Mouse (Mus musculus) heart, adult 8-10 months (tissue): Measurements from ENCODE around the gene Synj1. TPM values are rescaled to one million over a fixed set of nuclear protein-coding genes. Genes with fewer than 3 reads are reported as not detected.
A peak's percentile ranks its signal among the peaks of the same experiment; 100 is the strongest.

Source experiments
- DNase-seq: peaks from one replicate; pipeline ENCODE4 v3.0.0; 2022; ENCODE audit warnings: low spot score
- total RNA-seq, 4 experiments: library from RNA; stranded (reverse); gene quantifications; 2 replicates each; pipeline ENCODE4 v1.2.4; 2022

The Synj1 gene
- total RNA-seq, 4 experiments from 2014 or later = 28.0 to 36.2 (median 29.7) TPM

GRCm38 (mm10) chr16:90950354-90950963, 60.6 kb downstream of the Synj1 start:
- DNase-seq = no peak

GRCm38 (mm10) chr16:90946977-90947376, 64.1 kb downstream of the Synj1 start:
- DNase-seq = no peak

GRCm38 (mm10) chr16:90941246-90941645, 69.9 kb downstream of the Synj1 start:
- DNase-seq = no peak

GRCm38 (mm10) chr16:90934687-90935328, 76.3 kb downstream of the Synj1 start, which contains the start of gene Cfap298:
Gene Cfap298 (minus strand): TSS chr16:90935114.
- DNase-seq = peak; percentile 91

- DNase-seq = peak; percentile 52
Observed at GRCm38 (mm10) chr16:90934193-90934686, 76.9 kb downstream of the Synj1 start.

- no peak for DNase-seq
Observed at GRCm38 (mm10) chr16:90933534-90934176, 77.5 kb downstream of the Synj1 start.

- DNase-seq = no peak
Observed at GRCm38 (mm10) chr16:90927446-90927845, 83.7 kb downstream of the Synj1 start.

GRCm38 (mm10) chr16:90925461-90925860, 85.6 kb downstream of the Synj1 start:
- peak; percentile 47 for DNase-seq

- peak; percentile 52 for DNase-seq
Observed at GRCm38 (mm10) chr16:90924606-90925370, 86.3 kb downstream of the Synj1 start.

GRCm38 (mm10) chr16:90921471-90922159, 89.5 kb downstream of the Synj1 start:
- DNase-seq = peak; percentile 67

GRCm38 (mm10) chr16:90917156-90917555, 94.0 kb downstream of the Synj1 start:
- DNase-seq = no peak

GRCm38 (mm10) chr16:90916040-90916481, 95.0 kb downstream of the Synj1 start:
- DNase-seq = peak; percentile 63

- no peak for DNase-seq
Observed at GRCm38 (mm10) chr16:90911766-90912165, 99.3 kb downstream of the Synj1 start.

GRCm38 (mm10) chr16:90910855-90911533, 100.1 kb downstream of the Synj1 start:
- no peak for DNase-seq

- no peak for DNase-seq
Observed at GRCm38 (mm10) chr16:90907250-90907649, 103.9 kb downstream of the Synj1 start.

GRCm38 (mm10) chr16:90903300-90903699, 107.8 kb downstream of the Synj1 start:
- DNase-seq = no peak

- DNase-seq = no peak
Observed at GRCm38 (mm10) chr16:90901364-90901763, 109.7 kb downstream of the Synj1 start.

- DNase-seq = no peak
Observed at GRCm38 (mm10) chr16:90899498-90899897, 111.6 kb downstream of the Synj1 start.

GRCm38 (mm10) chr16:90897651-90898050, 113.5 kb downstream of the Synj1 start:
- peak; percentile 53 for DNase-seq

- DNase-seq = no peak
Observed at GRCm38 (mm10) chr16:90893792-90894191, 117.3 kb downstream of the Synj1 start.

- no peak for DNase-seq
Observed at GRCm38 (mm10) chr16:90893019-90893418, 118.1 kb downstream of the Synj1 start.
